Mouse (Mus musculus) adrenal gland, postnatal 36 days (tissue): ENCODE results near the gene Kl. TPM values are rescaled to one million over a fixed set of nuclear protein-coding genes. Genes with fewer than 3 reads are reported as not detected.

ENCODE experiments used
- DNase-seq, 2 experiments: peaks; one replicate each; pipeline ENCODE4 v3.0.0; 2021; ENCODE audit warnings: mixed read lengths in 1 of 2
- total RNA-seq, 2 experiments: library from RNA; stranded (reverse); gene quantifications; 2 replicates each; pipeline ENCODE4 v1.2.3; 2021

The Kl gene
- total RNA-seq, 2 experiments from 2014 or later: 0.10 to 0.13 TPM

DNA sequence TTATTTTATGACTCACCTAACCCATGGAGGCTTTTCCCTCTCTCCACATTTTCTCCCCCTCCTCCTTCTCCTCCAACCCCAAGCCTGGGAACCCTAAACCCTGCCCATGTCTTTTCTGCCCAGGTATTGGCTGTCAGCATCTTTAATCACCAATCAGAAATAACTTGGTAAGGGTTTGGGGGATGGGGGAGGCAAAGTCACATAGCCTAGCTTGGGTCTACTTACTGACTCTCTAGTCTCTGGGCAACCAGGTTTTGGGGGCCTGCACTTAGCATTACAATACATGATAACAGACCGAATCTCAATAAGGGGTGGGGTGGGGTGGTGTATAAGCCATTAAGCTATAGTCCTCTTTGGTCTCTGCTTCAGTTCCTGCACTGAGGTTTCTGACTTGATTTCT lies 10.3 kb downstream of the Kl start:
- no peak for DNase-seq

DNA sequence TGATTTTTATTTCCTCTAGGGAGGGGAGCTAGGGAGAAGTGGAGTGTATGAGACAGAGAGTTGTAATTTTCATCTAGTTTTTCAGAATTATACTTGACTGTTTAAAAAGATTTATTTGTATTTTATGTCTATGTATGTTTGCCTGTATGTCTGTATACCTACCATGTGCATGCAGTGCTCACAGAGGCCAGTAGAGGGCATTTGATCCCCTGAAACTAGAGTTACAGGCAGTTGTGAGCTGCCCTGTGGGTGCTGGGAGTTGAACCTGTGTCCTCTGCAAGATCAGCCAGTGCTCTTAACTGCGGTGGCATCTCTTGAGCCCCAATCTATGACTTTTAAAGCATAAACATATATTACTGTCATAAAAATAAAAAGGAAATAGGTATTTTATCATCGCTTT lies 15.5 kb downstream of the Kl start:
- DNase-seq: no peak

GRCm38 (mm10) chr5:150970551-150970950 lies 18.1 kb downstream of the Kl start:
- DNase-seq: no peak

GRCm38 (mm10) chr5:150971126-150971525 lies 18.7 kb downstream of the Kl start:
- no peak for DNase-seq

DNA sequence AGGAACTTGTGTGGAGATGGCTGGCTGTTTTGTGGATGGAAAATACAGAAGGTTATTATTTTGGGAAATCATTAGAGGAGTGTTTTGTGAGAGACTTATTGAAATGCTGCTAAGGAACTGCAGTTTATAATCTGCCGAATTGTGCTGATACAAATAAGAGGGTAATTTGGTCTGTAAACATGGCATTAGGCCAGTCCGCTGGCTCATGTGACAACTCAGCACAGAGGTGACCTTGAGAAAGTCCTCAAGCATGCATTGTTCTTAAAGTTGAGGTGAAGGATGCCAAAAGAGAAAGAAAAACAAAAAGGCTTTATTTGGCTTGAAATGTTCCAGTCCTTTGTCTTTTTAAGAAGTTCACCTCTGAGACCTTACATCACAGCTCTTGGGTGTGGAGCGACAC lies 21.8 kb downstream of the Kl start:
- DNase-seq: peak; percentile 9 to 13

- no peak for DNase-seq
Observed at GRCm38 (mm10) chr5:150977383-150977958, 25.1 kb downstream of the Kl start.

- no peak for DNase-seq
Observed at GRCm38 (mm10) chr5:150979341-150980136, 27.1 kb downstream of the Kl start.

GRCm38 (mm10) chr5:150982082-150982481 lies 29.7 kb downstream of the Kl start:
- no peak for DNase-seq

- DNase-seq: no peak
Observed at GRCm38 (mm10) chr5:150994096-150994495, 41.7 kb downstream of the Kl start.

- peak; percentile 40 to 47 for DNase-seq
Observed at GRCm38 (mm10) chr5:150996586-150996985, 44.2 kb downstream of the Kl start.

GRCm38 (mm10) chr5:151001111-151001510 lies 48.7 kb downstream of the Kl start:
- no peak for DNase-seq

DNA sequence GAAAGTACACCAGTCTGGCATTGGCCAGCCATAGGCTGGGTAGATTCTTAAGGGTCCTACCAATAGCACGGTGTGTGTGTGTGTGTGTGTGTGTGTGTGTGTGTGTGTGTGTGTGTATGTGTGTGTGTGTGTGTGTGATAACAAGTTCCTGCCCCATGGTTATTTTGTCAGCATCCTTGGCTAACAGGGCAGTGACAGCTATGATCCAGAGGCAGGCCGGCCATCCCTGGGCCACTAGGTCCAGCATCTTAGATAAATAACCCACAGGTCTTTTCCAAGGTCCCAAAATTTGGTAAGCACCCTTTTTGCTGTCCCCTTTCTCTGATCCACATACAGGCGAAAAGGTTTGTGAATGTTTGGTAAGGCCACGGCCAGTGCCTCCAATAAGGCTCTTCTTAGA lies 49.6 kb downstream of the Kl start:
- no peak for DNase-seq

GRCm38 (mm10) chr5:151004216-151004755 lies 51.9 kb downstream of the Kl start:
- no peak for DNase-seq

- DNase-seq: no peak
Observed at GRCm38 (mm10) chr5:151018450-151018849, 66.0 kb downstream of the Kl start.

DNA sequence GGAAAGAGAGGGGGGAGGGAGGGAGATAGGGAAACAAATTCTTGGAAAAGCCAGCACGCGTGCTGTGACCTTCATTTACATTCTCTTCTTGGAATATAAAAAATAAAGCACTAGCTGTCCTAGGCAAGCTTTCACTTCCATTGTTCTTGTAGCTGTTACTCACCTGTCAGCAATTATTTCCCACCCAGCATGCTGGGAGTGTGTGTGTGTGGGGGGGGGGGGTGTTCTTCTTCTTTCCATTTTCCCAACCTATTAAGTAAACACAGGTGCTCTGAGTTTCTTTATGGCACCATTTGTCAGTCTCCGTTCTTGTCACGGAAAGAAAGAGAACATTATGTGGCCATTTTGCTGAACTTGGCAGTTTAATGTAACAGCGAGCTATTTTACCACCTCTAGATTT lies 66.6 kb downstream of the Kl start:
- no peak for DNase-seq

DNA sequence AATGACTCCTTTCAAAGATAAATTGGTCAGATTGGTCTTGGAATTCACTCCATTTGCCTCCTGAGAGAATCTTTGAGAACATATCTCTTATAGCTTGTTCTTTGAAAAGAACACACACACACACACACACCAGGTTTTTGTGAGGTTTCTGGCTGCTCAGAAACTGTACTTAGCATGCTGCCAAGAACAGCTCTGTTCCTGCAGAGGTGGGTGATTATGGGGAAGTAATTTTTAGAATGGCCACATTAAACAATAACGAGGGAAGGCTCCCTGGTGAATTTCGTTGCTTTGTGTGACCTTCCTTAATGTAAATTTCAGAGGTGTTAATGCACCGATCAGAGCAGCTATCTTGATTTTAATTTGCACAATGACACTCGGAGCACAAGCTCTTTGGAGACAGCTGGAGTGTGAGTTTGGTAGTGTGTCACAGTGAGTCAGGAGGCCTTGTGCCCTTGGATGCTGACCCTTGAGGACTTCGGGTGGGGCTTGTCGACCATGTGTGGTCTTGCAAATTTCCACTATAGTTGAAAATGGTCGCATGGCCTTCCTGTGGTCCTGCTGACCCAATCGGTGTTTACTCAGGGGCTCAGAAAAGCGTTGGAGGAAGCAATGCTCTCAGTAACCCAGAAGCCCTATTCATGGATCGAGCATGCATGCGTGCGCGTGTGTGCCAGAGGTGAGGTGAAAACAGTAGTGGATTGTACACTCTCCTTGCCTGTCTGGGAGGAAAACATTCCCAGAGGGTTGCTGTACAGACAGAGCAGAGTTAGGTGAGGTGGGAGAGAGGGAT lies 67.8 kb downstream of the Kl start:
- DNase-seq: no peak

GRCm38 (mm10) chr5:151020831-151021230 lies 68.4 kb downstream of the Kl start:
- DNase-seq: no peak

DNA sequence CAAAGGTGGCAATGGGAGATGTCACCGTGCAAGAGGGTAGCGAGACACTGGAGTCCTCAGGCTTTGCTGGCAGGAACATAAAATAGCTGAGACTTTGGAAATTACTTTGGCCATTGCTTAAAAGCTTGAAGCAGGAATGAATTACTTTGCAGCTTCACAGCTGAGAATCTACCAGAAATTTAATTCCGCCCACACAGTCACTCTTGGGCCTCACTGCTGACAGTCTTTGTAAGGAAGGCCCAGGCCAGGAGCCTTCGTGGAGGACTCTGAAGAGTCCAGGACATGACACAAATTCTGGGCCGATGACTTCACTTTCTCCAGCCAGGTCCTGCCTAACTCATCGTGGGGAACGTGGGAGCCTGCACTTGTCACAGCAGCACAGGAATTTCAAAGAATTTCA lies 69.6 kb downstream of the Kl start:
- no peak for DNase-seq

DNA sequence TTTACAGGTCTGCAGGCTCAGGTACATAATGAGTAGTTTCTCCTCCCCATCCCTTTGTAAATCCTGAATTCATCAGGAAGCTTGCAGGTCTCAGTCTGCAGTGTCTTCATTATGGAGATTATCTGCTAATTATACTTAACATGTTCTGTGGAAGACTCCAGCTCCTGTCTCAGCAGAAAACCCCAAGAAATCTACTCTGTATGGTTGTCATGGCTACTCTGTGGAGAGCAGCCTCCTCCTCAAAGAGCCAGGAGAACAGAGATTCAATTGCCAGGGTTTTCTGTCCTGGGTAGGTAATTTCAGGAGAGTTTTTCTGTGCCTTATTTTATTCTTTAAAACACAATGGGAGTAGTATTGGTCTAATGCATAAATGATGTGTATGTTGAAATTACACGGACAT lies 70.5 kb downstream of the Kl start:
- no peak for DNase-seq

GRCm38 (mm10) chr5:151023461-151023860 lies 71.1 kb downstream of the Kl start:
- no peak for DNase-seq

GRCm38 (mm10) chr5:151024483-151024882 lies 72.1 kb downstream of the Kl start:
- no peak for DNase-seq

GRCm38 (mm10) chr5:151026069-151026468 lies 73.7 kb downstream of the Kl start:
- no peak for DNase-seq

- no peak for DNase-seq
Observed at GRCm38 (mm10) chr5:151027171-151027570, 74.8 kb downstream of the Kl start.
